Mouse (Mus musculus): ENCODE measurements at regions not wholly inside any gene's neighbourhood (a gene's known extent, or its start where the extent isn't known, plus 50 kb on each side); places are given as distances from the start of the nearest gene placed in this dataset.
A peak's percentile ranks its signal among the peaks of the same experiment; 100 is the strongest.

DNA sequence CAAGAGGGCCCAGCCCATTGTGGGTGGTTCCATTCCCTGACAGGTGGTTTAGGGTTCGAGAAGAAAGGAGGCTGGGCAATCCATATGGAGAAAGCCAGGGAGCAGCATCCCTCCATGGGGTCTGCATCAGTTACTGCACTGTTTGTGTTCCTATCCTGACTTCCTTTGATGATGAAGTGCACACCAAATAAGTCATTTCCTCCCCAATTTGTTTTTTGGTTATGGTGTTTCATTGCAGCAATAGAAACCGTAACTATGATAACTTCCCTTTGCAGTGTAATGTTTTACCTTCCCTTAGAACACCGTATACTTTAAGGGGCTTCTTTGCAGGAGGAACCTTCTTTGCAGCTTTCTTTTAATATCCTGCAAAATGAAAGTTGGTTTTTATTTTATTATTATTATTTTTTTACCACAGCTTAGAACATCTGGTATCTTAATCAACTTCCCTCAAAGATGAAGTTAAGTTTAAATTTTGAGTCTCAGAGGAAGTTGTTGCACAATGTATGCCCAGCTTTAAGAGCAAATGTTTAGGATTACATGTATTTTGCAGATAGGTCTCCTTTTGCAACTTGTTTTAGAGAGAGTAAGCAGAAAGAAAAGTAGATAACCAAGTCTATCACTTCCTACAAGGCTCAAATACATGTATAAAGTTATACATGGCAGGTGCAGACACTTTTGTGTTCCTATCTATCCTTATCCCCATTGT, 1059.1 kb downstream of the Diaph2 start:
- DNase-seq = no peak

DNA sequence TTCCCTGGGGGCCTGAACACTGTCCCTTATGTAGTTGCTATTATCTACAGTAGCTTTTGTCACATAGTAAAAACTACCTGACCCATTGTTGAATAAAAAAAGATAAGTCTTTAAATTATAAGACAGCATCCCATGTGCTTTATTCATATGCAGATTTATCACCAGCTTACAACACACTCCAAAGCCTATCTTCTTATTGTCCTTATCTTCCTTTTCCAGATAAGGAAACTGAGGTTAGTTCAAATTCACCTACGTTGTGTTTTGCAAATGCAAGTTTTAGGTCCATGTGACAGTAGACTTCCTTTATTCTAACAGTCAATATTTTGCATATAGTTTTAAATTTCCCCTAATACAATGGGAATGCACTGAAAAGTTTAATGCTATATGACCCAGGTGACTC, 1069.4 kb downstream of the Diaph2 start:
- no peak for DNase-seq

DNA sequence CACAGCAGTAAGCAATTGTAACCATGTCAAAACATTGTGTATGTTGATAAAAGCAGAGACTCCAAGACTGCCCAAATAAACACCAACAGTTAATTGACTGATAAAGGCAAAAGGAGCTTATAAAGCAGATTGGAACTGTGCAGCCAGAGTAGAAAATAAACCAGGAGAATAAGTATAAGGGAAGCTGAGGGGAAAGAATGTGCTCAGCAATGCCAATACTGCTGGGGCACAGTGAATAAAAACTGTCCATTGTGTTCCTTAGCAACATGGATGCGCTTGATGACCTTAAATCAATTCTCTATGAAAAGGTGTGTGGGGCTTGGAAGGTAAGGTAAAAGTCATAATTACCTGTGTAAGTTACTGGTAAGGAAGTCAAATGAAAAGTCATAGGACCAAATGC, 1070.2 kb downstream of the Diaph2 start:
- DNase-seq = no peak

DNA sequence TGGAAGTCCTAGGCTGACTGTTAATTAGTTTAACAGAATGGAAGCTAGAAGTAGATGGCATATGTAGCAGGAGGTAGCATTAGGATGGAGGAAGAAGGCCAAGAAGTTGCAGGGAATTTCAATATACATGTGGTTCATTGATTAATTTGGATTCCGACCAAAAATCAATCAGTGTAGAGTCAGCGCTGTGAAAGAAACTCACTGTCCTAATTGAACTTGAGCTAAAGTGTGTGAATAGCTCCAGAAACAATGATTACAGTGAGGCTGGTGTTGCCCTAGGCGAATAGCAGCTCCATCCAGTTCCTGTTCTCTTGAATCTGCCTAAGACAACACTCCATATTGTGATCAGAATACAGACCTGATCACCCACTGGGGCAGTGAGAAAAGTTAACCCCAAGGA, 1070.6 kb downstream of the Diaph2 start:
- no peak for DNase-seq

DNA sequence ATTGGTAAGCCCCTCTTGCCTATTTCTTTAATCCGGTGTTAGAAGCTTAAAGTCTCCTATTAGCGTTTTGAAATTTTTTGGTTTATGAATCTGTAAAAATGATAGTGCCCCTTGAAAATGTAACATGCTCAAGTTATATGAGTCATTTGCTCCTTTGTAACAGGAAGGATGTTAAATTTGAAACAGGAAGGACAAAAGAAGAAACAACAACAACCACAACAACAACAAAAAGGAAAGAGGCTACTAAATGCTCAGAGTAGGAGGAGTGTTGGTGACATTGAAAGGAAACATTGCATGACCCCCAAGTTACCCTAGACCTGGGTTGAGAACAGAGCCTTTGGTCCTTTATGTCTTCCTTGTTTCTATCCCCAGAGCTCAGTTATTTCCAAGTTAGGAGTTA, 1074.4 kb downstream of the Diaph2 start:
- DNase-seq = no peak

DNA sequence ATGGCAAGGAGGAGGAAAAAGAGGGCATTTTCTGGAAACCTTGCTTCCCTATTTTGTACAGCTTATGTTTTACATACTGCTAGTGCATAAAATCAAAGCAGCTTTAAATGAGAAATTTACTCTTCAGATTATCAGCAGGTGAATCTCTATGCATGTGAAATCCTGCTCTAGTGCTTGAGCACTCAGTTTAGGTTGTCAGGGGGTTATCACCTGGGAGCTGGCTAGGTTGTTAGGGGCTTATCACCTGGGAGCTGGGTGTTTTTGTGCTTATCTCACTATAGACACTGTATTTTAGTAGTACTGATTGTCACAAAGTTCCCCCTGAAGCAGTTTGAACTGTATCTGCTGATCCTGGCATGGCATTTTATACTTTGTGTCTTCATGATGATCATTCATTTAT, 1086.3 kb downstream of the Diaph2 start:
- no peak for DNase-seq

DNA sequence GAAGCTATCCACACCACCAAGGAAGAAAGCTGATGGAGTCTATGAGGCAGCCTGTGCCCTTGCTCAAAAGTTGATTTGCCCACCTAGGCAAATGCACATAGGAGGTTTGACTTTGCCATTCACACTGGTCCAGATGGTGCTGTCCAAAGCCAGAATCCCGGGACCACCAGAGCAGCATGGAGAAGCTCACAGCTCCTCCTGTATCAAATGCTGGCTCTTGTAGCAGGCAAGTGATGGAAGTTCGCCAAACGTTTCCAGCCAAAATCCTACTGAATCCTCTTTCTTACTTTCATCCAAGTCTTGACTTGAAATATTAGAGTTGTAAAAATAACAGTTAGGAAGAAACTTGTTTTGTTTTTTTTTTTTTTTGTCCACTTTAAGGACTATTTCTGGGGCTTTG, 1093.6 kb downstream of the Diaph2 start:
- DNase-seq = peak; percentile 15

DNA sequence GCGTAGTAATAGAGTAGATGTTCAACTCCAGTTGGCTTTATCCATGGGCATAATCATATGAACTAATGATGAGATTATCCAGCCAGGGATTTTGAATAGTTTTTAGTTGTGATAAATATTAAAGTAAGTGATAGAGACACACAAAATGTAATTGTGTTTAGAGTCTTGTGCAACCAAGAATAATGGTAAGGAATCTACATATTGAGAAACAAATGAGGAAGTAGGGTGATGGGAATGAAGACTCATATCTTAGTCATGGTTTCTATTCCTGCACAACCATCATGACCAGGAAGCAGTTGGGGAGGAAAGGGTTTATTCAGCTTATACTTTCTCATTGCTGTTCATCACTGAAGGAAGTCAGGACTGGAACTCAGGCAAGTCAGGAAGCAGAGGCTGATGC, 1117.0 kb downstream of the Diaph2 start:
- DNase-seq = no peak

DNA sequence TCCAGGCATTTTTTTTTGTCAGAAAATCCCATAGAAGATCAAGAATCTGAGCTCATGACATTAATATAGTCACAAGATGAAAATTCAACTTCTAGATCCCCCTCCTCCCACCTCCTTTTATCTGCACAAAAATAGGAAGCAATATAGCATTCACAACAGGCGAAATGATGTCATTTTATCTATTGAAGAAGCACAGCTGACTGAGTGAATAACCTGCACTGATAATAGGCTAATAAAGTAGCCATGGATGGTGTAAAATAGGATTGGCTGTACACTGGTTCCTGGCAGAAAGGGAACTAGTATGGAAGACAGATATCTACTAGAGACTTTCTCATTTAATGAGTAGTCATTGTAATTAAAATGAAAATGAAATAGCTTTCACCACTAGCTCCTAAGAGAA, 1124.6 kb downstream of the Diaph2 start:
- DNase-seq = no peak

DNA sequence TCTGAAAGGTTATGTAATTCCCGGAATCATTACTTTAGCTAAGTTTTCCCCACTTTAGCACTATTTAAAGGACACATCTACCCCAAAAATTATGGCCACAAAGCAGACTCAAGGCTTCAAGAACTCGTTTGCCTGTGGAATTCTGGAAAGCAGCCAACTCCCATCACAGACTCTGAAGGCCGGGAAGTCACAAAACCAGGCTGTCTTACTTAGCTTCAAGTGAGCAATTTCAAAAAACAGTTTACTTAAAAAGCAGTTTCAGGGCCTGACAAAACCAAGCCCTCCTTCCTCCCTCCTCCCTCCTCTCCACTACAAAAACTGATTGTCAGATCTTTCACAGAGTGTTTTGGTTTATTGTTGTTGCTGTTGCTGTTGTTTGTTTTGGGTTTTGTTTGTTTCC, 1125.7 kb downstream of the Diaph2 start:
- DNase-seq = no peak

DNA sequence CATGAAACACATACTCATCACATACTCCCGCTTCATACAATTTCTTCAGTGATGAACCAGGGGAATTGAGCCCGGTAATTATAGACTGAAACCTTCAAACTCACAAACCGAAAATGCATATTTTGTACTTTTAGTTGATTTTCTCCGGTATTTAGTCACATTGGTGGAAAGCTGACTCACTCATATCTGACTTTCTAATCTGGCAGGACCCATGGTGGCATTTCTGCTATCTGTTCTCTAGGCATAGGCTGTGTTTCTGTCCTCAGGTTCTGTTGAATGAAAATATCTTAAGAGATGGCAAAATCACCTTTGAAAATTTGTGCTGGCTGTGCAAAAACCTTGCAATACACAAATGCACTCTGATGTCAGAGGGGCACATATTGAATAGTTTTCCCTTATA, 1126.6 kb downstream of the Diaph2 start:
- DNase-seq = no peak

Measured in heart, postnatal 4 days (tissue).